Mouse (Mus musculus) layer of hippocampus, adult 6 months (tissue): ENCODE measurements around the gene Ak6. TPM values are rescaled to one million over a fixed set of nuclear protein-coding genes. Genes with fewer than 3 reads are reported as not detected.

Source experiments
- long read RNA-seq, 2 experiments: library from polyadenylated mRNA; unstranded; transcript quantifications; one replicate each; pipeline ENCODE4 v2.0.0; 2019 to 2020
- polyA plus RNA-seq: library from polyadenylated mRNA; unstranded; fragments of <200 nt; fragmentation: Nextera tagmentation; gene quantifications from 2 replicates; pipeline ENCODE4 v1.2.3, GENCODE M21; 2021

Gene Ak6
- 180 and 183 TPM in 2 replicates for polyA plus RNA-seq
- long read RNA-seq, experiment 1, transcript Ak6-201 (5 exons, 1,298 nt): minor isoform, 14 of 172 reads
- long read RNA-seq, experiment 1, transcript Ak6-202 (3 exons, 1,222 nt): major isoform, 148 of 172 reads
- long read RNA-seq, experiment 1, partial matches to known transcripts: 9 of 172 reads
- long read RNA-seq, experiment 1, other reads (novel, unspliced or antisense): 1 of 172 reads
- long read RNA-seq, experiment 2, transcript Ak6-202 (3 exons, 1,222 nt): major isoform, 209 of 228 reads
- long read RNA-seq, experiment 2, transcript Ak6-201 (5 exons, 1,298 nt): minor isoform, 11 of 228 reads
- long read RNA-seq, experiment 2, partial matches to known transcripts: 3 of 228 reads
- long read RNA-seq, experiment 2, other reads (novel, unspliced or antisense): 5 of 228 reads

GRCm38 (mm10) chr13:100650550-100651438 is at the start of gene Ak6, which contains the start of gene Rad17:
TSS of gene Ak6 (plus strand) at chr13:100650979.
TSS of gene Rad17 (minus strand) at chr13:100651051.

DNA sequence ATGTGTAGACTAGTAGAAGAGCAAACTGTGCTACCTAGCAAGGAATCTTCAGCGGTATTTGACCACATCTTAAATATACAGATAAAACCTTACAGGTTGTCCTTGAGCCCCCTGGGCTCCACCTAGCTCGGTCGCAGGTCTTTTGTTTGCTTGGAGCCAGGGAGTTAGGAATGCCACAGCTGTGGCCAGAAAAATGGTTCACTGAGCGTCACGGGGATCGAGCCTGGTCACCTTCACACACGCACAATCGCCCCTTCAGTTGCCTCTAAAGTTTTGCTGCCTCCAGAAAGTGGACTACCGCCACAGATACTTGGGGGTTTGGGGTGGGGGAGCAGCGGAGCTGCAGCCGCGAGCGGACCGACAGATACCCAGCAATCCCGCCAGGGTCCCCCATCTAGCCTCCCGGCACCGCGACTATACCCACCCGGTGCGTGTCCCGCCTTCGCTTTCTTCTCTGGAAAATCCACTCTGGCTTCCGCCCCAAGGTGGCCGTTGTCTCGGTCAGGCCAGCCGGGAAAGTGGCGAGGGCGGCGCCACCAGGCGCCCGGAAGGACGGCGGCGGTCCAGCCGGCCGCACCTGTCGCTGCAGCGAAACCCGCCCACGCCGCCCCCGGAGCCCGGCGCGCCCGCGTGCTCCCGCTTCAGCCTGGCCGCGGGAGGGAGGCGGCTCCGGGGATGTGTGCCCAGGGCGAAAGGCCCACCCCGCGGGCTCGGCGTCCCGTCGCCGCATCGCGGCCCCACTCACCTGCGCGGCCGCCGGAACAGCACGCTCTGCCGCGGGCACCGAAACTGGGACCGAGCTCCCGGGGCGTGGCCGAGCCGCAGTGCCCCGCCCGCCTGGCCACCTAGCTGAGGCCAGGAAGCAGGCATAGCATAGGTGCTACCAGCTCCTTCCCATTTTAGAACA is 34.3 kb upstream of the Ak6 start, which contains the start of gene Marveld2:
Gene Marveld2, minus strand, starts transcription at position 791 of the 907 bp plus-strand sequence.

DNA sequence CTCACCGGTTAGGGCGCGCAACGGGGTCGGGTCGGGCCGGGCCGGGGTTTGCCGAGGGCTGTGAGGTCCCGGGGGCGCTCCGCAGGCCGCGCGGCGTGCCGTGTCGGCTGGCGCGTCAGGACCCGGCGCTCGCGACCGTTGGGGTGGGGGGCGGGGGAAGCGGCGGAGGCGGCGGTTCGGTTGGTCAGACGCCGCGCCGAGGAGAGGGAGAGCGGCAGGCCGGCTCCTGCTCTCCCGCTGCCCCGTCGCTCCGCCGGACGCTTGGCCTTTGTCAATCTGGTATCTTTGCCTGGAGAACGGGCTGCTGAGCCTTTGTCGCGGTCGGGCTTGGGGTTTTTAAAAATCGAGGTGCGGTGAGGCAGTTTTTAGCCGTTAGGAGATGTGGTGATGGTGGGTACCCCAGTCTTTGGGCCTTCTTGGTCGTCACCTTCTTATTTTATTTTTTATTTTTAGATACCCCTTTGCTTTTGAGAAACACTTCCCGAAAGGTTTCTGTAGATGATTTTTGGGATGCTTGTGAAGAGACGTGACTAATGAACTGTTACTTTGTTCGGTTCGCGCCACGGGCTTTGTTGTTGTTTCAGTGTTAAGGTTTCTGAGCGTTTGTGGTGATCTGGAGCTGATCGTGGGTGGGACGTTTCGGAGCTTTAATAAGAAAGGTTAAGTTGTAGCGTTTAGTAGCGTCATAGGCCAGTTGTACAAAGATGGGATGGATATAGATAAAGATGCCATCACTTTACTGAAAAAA is 834 bp downstream of the Ak6 start, which contains the start of gene Taf9:
Gene Taf9, plus strand, starts transcription at position 141 of the 748 bp plus-strand sequence.

GRCm38 (mm10) chr13:100669291-100670022 is 18.7 kb downstream of the Ak6 start, which contains the start of gene Ccdc125:
TSS of gene Ccdc125 (plus strand) at chr13:100669717.

Other genes with a start within 250 kb of the Ak6 start
- not detected in 2 replicates for gene Naip1, start 198.1 kb upstream of the Ak6 start, polyA plus RNA-seq
- gene Gtf2h2, start 158.4 kb upstream of the Ak6 start, polyA plus RNA-seq: 32.4 and 33.3 TPM in 2 replicates
- 8.0 and 11.6 TPM in 2 replicates for gene Ocln, start 98.3 kb upstream of the Ak6 start, polyA plus RNA-seq
- 0.44 and 0.55 TPM in 2 replicates for gene Marveld2, start 34.0 kb upstream of the Ak6 start, polyA plus RNA-seq
- 6.5 and 6.6 TPM in 2 replicates for gene Rad17, start 72 bp downstream of the Ak6 start, polyA plus RNA-seq
- gene Taf9, start 600 bp downstream of the Ak6 start, polyA plus RNA-seq: 25.8 and 28.8 TPM in 2 replicates
- 0.50 and 0.98 TPM in 2 replicates for gene Ccdc125, start 18.7 kb downstream of the Ak6 start, polyA plus RNA-seq
- gene Cdk7, start 80.0 kb downstream of the Ak6 start, polyA plus RNA-seq: 21.3 and 23.4 TPM in 2 replicates
- gene Mrps36, start 93.7 kb downstream of the Ak6 start, polyA plus RNA-seq: 225 and 231 TPM in 2 replicates
- gene Cenph, start 124.9 kb downstream of the Ak6 start, polyA plus RNA-seq: 0.26 and 0.40 TPM in 2 replicates
- 0.79 and 0.85 TPM in 2 replicates for gene Ccnb1, start 135.6 kb downstream of the Ak6 start, polyA plus RNA-seq
- 24.0 and 25.4 TPM in 2 replicates for gene Slc30a5, start 182.4 kb downstream of the Ak6 start, polyA plus RNA-seq